Mouse (Mus musculus): ENCODE results near the gene Atp5h. TPM values are rescaled to one million over a fixed set of nuclear protein-coding genes. Genes with fewer than 3 reads are reported as not detected.

Atp5h gene
- total RNA-seq, 2 experiments from 2014 or later = 1,042 to 1,140 TPM

DNA sequence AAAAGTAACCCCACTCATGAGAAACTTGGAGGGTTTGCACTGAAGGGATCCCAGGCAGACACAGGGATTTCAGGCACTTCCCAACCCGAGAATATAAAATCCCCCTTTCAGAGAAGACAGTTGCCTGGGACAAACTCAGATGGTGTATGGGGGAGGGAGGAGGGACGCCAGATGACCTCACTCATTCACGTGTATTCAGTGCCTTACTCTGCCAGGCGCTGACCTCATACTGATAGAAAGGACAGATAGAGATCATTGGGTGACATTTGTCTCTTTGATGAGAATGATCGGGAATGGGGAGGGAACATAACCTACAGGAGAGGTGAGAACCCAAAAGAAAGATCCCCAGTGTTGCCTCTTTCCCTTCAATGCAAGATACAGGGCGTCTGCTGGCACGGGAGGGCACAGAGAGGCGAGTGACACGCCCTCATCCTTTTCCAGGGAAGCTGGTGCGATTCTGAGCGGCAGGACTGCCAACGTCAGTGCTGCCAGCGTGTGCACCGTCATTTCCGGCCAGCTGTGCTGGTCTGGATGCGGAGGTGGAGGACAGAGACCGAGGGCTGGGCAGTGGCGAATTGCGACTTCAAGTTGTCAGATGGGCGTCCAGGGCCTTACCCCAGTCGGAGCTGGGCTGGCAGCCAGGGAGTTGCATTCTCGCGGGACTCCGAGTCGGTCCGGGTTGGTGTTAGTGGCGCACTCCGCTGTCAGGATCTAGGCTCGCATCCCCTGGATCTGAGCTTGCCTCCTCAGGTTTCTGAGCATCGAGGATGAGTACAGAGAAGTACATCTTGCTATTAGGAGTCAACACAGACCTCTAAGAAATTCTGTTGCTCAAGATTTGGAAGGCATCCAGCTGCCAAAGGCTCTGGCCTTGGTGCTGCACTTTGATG, 45.7 kb downstream of the Atp5h start:
- peak; percentile 84 for DNase-seq
- intact Hi-C loops (cut with DNase I; ENCODE audit: low total_unique reads) = no loop called here

DNA sequence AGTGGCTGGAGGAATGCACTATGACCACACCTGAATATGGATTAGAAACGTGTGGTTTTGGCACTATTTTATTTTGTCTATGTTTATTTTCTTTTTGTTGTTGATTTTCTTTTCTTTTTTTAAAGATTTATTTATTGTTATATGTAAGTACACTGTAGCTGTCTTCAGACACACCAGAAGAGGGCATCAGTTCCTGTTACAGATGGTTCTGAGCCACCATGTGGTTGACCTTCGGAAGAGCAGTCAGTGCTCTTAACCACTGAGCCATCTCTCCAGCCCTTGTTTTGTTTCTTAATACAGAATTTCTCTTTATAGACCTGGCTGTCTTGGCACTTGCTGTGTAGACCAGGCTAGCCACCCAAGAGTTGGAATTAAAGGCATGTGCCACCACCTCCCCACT, 47.0 kb downstream of the Atp5h start:
- no peak for DNase-seq
- intact Hi-C loops (cut with DNase I; ENCODE audit: low total_unique reads) = no loop called here

DNA sequence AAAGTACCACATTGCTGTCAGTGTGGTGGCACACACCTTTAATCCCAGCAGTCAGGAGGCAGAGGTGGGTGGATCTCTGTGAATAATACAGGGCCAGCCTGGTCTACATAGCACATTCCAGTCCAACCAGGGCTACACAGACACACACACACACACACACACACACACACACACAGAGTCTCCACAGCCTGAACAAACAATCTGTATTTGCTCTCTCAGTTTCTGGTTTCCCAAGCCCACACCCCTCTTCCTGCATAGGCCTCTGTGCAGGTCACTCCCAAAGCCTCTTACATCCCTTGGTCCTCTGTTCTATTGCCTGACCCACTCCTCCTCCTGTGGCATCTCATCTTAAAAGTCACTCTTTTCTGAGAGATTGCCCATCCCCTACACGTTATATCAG, 47.7 kb downstream of the Atp5h start:
- intact Hi-C loops (cut with DNase I; ENCODE audit: low total_unique reads) = no loop called here
- DNase-seq = no peak

DNA sequence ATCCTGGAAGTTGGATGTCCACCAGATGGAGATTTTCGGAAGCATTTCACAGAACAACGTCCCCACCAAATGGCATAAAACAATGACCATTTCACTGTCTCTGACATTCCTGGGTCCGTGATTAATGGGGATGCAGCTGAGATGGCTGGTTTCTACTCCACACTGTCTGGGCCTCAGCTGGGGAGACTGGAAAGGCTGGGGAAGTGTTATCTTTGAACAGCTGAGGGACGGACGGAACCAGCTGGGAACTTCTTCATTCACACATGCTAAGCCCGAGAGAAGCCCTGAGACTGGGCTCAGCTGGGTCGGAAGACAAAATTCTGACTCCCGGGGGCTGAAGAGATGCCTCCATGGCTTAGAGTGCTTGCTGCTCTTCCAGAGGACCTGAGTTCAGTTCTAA, 48.4 kb downstream of the Atp5h start:
- DNase-seq = no peak
- intact Hi-C loops (cut with DNase I; ENCODE audit: low total_unique reads) = no loop called here

DNA sequence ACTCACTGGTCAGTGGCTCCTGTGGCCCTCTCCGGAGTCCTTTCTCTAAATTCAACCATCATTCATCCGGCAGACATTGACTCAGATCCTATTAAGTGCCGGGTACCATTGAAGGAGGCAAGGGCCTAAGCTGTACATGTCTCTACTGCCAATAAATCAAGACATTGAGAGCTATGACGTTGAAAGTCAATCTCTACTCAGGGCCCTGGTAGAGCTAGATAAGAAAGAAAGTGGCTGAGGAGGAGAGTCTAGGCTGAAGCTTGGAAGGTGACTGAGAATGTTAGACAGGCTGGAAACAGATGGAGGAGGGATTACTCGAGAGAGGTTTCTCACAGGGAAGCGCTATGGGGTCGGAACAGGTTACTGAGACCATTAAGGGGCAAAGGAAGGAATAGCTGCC, 49.4 kb downstream of the Atp5h start:
- intact Hi-C loops (cut with DNase I; ENCODE audit: low total_unique reads) = no loop called here
- DNase-seq = no peak

DNA sequence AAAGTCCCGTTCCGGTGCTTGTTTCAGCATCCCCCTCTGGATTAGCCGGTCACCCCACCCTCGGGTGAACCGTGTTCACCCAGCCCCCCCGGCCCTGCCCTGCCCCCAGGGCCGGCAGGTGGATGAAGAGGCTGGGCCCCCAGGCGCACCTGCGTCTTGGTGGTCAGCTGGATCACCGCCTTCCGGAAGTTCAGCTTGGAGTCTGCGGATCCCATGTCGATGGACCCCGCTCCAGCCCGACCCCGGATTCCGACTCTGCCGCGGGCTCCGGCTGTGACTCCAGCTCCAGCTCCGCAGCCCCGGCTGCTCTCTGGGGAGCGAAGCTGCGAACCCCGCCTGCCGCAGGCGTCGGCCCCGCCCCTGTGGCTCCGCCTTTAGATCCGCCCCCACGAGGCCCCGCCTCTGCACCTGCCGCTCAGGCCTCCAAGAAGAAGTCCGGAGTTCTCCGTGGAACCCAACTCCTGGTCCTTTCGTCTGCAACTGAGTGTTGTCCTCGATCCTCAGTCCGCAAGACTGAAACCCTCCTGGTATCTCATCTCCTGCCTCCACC, 52.3 kb downstream of the Atp5h start, which contains the start of gene Hid1:
TSS of gene Hid1 (minus strand) at position 362 of the 550 bp plus-strand sequence.
- intact Hi-C loops (cut with DNase I; ENCODE audit: low total_unique reads) = no loop called here
- DNase-seq = peak; percentile 77

DNA sequence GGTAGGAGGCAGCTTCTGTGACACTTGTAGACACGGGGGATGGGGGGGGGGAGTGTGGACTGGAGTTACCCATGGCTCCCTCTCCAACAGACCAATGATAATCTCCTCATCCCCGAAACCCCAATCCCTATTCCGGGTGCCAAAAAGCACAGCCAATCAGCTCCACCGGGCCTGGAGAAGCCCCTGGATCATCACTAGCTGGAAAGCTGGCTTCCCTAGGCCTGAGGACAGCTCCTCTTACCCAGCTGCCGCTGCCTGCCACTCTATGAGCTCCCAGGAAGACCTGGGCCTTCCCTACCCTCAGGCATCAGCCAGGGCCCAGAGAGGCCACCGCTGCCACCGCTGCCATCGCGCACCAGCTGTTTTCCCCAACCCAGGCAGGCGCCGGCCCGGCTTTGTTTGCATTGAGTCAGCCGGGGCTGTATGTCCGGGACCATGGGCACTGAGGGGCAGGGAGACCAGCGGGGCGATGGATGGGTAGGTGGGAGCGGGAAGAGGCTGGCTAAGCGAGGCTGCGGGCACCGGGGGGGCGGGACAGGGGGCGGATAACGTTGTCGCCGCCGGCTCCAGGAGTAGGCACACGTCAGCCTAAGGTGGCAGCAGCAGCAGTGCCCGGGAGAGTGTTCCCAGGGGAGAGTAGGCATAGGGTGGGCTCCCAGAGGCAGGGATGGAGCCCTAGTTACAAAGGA, 52.9 kb downstream of the Atp5h start:
- no peak for DNase-seq
- intact Hi-C loops (cut with DNase I; ENCODE audit: low total_unique reads) = no loop called here

DNA sequence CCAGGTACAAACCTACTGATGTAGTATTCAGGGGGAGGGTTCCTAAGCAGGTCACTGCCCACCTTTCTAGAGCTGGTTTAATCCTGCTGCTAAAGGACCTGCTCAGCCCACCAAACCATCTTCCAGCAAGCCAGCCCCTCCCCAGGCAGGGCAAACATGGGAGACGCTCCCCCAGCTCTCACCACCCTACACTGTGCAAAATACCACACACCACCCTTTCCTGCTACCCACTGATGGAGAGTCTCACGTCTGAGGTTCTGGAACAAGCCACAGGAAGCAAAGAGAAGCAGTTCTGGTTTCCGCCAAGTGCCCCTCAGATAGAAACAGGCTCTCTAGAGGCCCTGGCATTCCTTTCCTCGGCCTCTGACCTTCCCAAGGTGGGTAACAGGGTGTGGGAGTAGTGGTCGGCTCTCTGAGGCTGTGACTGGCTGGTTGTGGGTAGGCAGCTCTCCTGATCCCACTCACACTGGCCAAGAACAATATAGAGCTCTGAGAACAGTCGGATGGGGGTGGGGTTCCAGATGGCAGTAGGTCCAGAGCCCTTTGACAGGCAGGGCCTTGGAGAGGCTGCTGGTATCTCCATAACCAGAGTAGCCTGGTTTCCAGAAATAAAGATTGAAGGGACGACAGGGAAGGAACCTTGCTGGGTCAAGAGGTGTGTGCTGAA, 53.6 kb downstream of the Atp5h start:
- intact Hi-C loops (cut with DNase I; ENCODE audit: low total_unique reads) = no loop called here
- DNase-seq = no peak

Small RNA genes within 50 kb of the gene (microRNA-seq; reads per million reads assigned to microRNA genes)
- 0 reads per million in 2 experiments for gene Mir3968

Other genes with a start within 250 kb of the Atp5h start
- 1 to 10 TPM; 4.5 to 4.9 TPM for gene Tmem104, start 232.5 kb downstream of the Atp5h start, total RNA-seq (2021)
- gene Nat9, start 232.1 kb downstream of the Atp5h start, total RNA-seq (2021) = 10 to 100 TPM; 13.1 to 14.0 TPM
- gene Grin2c, start 152.7 kb downstream of the Atp5h start, total RNA-seq (2021) = not detected
- gene Fdxr, start 142.9 kb downstream of the Atp5h start, total RNA-seq (2021) = 1 to 10 TPM; 5.4 to 6.0 TPM
- gene Fads6, start 122.3 kb downstream of the Atp5h start, total RNA-seq (2021) = 1 to 10 TPM; 1.6 to 1.7 TPM
- gene Otop2, start 112.8 kb downstream of the Atp5h start, total RNA-seq (2021) = not detected
- gene Ush1g, start 97.9 kb downstream of the Atp5h start, total RNA-seq (2021) = under 1 TPM; 0.25 to 0.73 TPM
- not detected for gene Otop3, start 85.2 kb downstream of the Atp5h start, total RNA-seq (2021)
- gene Hid1, start 52.2 kb downstream of the Atp5h start, total RNA-seq (2021) = 1 to 10 TPM; 2.9 to 4.3 TPM
- gene Cdr2l, start 38.0 kb downstream of the Atp5h start, total RNA-seq (2021) = 1 to 10 TPM; 4.8 to 8.3 TPM
- gene Mrpl58, start 16.2 kb downstream of the Atp5h start, total RNA-seq (2021) = 100 to 1,000 TPM; 103 to 107 TPM
- gene Kctd2, start 166 bp upstream of the Atp5h start, total RNA-seq (2021) = 10 to 100 TPM; 12.8 to 15.5 TPM
- gene Trim80, start 20.6 kb upstream of the Atp5h start, total RNA-seq (2021) = not detected
- not detected for gene Slc16a5, start 42.5 kb upstream of the Atp5h start, total RNA-seq (2021)
- gene Armc7, start 55.7 kb upstream of the Atp5h start, total RNA-seq (2021) = 1 to 10 TPM; 1.4 TPM
- 10 to 100 TPM; 11.9 to 15.1 TPM for gene Nt5c, start 71.9 kb upstream of the Atp5h start, total RNA-seq (2021)
- 10 to 100 TPM; 84.9 to 97.5 TPM for gene Jpt1, start 94.4 kb upstream of the Atp5h start, total RNA-seq (2021)
- 100 to 1,000 TPM; 121 to 143 TPM for gene Sumo2, start 116.3 kb upstream of the Atp5h start, total RNA-seq (2021)
- 10 to 100 TPM; 14.7 to 18.9 TPM for gene Nup85, start 144.5 kb upstream of the Atp5h start, total RNA-seq (2021)
- gene Mrps7, start 184.0 kb upstream of the Atp5h start, total RNA-seq (2021) = 10 to 100 TPM; 63.6 to 65.4 TPM
- 10 to 100 TPM; 10.9 to 13.2 TPM for gene Gga3, start 184.1 kb upstream of the Atp5h start, total RNA-seq (2021)
- gene Mif4gd, start 193.0 kb upstream of the Atp5h start, total RNA-seq (2021) = 10 to 100 TPM; 35.7 to 42.9 TPM
- 10 to 100 TPM; 40.9 to 45.2 TPM for gene Slc25a19, start 208.3 kb upstream of the Atp5h start, total RNA-seq (2021)